Mouse (Mus musculus) layer of hippocampus, postnatal 14 days (tissue): ENCODE measurements around the gene Syce3. TPM values are rescaled to one million over a fixed set of nuclear protein-coding genes. Genes with fewer than 3 reads are reported as not detected.
A peak's percentile ranks its signal among the peaks of the same experiment; 100 is the strongest.

Source experiments
- DNase-seq, 2 experiments: peaks; one replicate each; pipeline ENCODE4 v3.0.0; 2021 to 2022; ENCODE audit warnings: low spot score in 2 of 2, mixed read lengths in 1 of 2
- total RNA-seq, 2 experiments: library from RNA; stranded (reverse); gene quantifications; 2 replicates each; pipeline ENCODE4 v1.2.3; 2021

The Syce3 gene
- total RNA-seq, 2 experiments from 2014 or later: not detected

- DNase-seq: no peak
Observed at GRCm38 (mm10) chr15:89424621-89425020, 14.3 kb upstream of the Syce3 start.

- DNase-seq: no peak
Observed at GRCm38 (mm10) chr15:89421938-89422337, 11.6 kb upstream of the Syce3 start.

- no peak for DNase-seq
Observed at GRCm38 (mm10) chr15:89415282-89415681, 5.0 kb upstream of the Syce3 start.

- no peak for DNase-seq
Observed at GRCm38 (mm10) chr15:89406691-89407090, 3.6 kb downstream of the Syce3 start.

GRCm38 (mm10) chr15:89404831-89405623, 5.3 kb downstream of the Syce3 start:
- DNase-seq: no peak

GRCm38 (mm10) chr15:89402471-89402870, 7.8 kb downstream of the Syce3 start:
- DNase-seq: no peak

- DNase-seq: no peak
Observed at GRCm38 (mm10) chr15:89399716-89400115, 10.6 kb downstream of the Syce3 start.

- DNase-seq: no peak
Observed at GRCm38 (mm10) chr15:89398146-89398545, 12.2 kb downstream of the Syce3 start.

- DNase-seq: no peak
Observed at GRCm38 (mm10) chr15:89396883-89397282, 13.4 kb downstream of the Syce3 start.

GRCm38 (mm10) chr15:89390081-89390480, 20.2 kb downstream of the Syce3 start:
- no peak for DNase-seq

GRCm38 (mm10) chr15:89387127-89387526, 23.2 kb downstream of the Syce3 start:
- no peak for DNase-seq

- DNase-seq: no peak
Observed at GRCm38 (mm10) chr15:89384617-89385016, 25.7 kb downstream of the Syce3 start, which contains the start of gene Klhdc7b. Klhdc7b (plus strand) TSS chr15:89384917.

- DNase-seq: no peak
Observed at GRCm38 (mm10) chr15:89379429-89379828, 30.9 kb downstream of the Syce3 start.

GRCm38 (mm10) chr15:89378831-89379401, 31.4 kb downstream of the Syce3 start, which contains the start of gene Odf3b:
Odf3b (minus strand) TSS chr15:89379282.
- DNase-seq: no peak

GRCm38 (mm10) chr15:89377938-89378828, 32.1 kb downstream of the Syce3 start:
- no peak for DNase-seq

GRCm38 (mm10) chr15:89377362-89377761, 32.9 kb downstream of the Syce3 start:
- DNase-seq: no peak

GRCm38 (mm10) chr15:89376957-89377356, 33.3 kb downstream of the Syce3 start, which contains the start of gene Tymp:
Tymp (minus strand) TSS chr15:89377039.
- no peak for DNase-seq

GRCm38 (mm10) chr15:89376040-89376439, 34.3 kb downstream of the Syce3 start:
- no peak for DNase-seq

GRCm38 (mm10) chr15:89374801-89375534, 35.3 kb downstream of the Syce3 start:
- no peak for DNase-seq

GRCm38 (mm10) chr15:89374340-89374739, 36.0 kb downstream of the Syce3 start:
- no peak for DNase-seq

- peak; percentile 95 to 96 for DNase-seq
Observed at GRCm38 (mm10) chr15:89373762-89374248, 36.5 kb downstream of the Syce3 start, which contains the start of gene Sco2. Sco2 (minus strand) TSS chr15:89373846.
